Mouse (Mus musculus): ENCODE measurements around the gene Plxnb2.

The Plxnb2 gene

DNA sequence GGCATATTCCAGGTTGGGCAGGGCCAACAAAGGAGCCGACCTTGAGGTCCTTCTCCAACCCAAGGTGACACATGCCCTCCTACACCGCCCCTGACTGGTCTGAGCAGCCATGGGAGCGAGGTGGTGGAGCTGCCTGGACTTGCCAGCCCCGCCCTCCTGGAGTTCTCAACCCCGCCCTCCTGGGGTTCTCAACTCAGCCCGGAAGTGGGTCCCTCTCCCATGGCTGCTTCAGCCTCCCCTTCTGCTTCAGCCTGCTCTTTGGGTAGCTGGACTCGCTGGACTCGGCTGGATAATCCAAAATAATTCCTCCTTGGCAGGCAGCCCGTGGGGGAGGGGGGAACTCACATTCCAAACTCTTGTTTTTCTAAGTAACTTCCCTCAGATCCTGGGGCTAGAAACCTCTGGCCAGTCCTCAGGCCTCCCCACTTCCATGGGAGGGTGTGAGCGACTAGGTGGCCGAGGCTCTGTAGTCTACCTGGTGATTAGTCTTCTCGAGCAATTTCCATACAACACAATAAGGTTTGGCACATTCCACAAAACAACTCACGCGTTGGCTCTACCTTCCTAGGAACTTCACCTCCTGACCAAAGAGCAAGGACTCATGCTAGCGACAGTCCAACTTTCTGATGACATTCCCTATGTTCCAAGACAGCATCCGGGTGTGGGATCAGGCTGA is 1.5 kb downstream of the Plxnb2 start:
- DNase-seq, result peak; percentile 74

DNA sequence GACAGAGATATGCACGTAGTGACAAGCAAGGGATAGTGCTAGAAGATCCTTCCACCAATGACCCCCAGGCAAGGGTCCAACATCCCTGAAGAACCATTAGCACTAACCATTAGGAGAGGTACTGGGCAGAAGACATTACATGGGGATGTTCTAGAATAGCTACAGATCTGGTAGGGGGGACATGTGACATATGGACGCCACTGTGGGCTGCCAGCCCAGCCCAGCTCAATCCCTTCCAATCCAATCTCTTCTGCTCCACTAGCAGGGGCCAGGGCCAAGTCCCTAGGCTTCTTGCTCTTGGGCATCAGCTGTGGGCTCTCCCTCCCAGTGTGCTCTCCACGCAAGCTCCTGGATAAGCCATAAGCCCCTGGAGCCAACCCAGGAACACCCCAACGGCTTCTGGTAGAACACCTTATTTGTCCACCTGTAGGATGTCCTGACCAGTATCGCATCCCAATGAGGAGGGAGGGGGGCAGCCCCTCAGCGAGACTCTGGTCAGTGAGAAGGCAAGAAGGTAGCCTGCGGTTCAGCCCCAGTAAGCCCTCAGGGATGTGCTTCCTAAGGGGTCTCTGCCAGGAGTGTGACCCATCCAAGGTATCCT is 2.2 kb downstream of the Plxnb2 start:
- DNase-seq, result no peak

DNA sequence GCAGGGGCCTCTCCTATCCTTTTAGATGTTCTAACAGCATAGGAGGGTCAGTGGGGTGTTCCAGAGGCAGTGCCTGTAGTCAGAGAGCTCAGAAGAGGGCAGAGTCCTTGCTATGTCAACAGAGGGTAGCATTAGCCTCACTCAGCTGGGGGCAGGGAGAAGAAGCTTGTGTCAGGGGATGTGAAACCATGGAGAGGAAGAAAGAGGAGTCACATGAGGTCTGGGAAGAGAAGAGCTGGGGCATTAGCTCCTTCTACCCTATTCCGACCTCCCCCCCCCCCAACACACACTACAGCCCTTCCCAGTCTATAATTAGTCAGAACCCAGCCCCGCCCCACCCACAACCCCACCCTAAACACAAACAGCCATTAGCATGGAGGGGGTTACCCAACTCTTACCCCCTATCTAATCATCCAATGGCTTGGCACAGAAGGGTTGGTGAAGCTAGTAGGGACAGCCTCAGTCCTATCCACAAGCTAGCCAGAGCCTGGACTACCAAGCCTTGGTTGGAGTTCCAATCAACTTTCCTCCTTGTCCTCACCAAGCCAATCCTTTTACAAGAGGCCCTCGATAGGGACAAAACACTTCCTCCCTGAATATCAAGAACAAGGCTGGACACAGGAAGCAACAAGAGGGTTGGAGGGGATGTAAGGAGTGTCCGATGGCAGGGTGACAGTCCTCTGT is 2.9 kb downstream of the Plxnb2 start:
- peak; percentile 40 for DNase-seq

DNA sequence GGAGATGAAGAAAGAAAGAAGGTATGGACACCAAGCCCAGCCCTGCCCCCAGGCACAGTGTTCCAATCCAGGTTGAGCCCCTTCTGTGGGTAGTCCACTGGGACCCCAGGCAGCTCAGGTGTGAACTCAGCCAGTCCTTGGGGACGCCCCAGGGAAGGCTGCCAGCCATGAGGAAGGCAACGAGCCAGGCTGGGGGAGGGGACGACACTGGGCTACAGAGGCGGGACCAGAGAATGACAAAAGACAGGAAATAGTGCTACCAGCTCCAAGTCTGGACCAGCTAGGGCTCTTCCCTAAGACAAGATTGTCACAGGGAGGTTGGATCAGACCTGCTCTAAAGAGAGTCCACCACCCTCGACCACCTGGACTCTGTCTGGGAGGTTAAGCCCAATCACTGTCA is 3.5 kb downstream of the Plxnb2 start:
- DNase-seq, result peak; percentile 66

DNA sequence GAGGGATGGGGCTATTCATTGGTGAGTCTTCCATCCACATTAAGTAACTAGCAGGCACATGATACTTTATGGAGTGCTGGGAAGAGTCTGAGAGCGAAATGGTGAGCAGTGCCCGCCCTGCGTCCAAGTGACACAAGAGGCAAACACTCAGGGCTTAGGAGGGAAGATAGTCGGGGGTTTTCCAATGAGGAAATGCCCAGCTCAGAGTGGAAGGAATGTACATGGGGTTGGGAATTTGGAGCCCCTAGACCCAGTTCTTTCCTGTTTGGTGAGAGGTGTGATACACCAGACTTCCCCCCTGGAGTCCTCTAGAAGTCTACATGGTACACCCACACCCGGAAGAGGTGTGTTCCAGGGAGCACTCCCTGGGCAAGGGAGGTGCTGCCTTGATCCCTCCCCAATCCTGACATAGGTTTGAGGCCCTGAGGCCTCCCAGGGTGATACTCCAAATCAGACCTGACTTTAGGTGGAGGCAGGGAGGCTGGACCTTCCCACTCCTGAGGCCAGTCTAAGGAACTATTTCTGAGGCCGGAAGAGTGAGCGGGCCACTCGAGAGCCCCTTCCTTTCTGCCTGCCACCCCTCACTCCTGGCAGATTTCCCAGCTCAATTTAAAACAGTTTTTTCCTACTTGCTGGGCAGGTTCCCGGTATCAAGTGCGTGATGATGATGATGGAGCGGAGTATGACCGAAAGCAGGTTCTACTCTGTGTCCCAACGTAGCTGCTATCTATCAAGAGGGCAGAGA is 5.0 kb downstream of the Plxnb2 start:
- no peak for DNase-seq

DNA sequence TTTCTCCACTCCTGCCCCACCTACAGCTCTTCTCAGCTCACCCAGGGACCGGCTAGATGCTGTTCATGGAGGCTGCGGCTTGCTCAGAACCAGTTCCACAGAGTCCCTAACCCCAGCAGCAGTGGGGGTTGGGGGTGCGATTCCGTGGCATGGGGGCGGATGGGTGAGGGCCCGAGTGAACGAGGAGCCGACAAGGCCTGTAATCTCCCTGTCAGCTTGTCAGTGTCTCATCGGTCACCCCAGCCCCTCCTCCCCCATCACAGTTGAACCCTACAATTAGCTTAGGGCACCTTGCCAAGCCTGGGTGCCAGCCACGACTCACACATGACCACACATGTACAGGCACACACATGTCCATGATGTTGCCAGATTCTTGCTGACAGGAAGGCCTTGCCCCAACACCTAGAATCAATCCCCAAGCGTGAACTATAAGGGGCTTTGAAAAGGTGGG is 5.7 kb downstream of the Plxnb2 start:
- no peak for DNase-seq

DNA sequence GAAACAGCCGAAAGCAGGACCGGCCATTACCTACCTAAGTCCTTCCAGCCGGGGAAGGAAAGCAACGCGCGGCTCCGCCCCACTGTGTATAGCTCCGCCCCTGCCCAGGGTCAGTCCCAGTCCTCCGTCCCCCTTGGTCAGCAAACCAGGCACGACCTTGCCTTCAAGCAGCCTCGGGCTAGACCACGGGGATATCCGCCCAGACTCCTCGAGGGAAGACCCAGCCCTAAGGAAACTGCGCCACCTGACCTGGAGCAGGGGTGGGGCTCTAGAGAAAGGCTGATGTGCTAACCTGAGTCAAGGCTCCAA is 6.7 kb downstream of the Plxnb2 start:
- DNase-seq, result peak; percentile 72

DNA sequence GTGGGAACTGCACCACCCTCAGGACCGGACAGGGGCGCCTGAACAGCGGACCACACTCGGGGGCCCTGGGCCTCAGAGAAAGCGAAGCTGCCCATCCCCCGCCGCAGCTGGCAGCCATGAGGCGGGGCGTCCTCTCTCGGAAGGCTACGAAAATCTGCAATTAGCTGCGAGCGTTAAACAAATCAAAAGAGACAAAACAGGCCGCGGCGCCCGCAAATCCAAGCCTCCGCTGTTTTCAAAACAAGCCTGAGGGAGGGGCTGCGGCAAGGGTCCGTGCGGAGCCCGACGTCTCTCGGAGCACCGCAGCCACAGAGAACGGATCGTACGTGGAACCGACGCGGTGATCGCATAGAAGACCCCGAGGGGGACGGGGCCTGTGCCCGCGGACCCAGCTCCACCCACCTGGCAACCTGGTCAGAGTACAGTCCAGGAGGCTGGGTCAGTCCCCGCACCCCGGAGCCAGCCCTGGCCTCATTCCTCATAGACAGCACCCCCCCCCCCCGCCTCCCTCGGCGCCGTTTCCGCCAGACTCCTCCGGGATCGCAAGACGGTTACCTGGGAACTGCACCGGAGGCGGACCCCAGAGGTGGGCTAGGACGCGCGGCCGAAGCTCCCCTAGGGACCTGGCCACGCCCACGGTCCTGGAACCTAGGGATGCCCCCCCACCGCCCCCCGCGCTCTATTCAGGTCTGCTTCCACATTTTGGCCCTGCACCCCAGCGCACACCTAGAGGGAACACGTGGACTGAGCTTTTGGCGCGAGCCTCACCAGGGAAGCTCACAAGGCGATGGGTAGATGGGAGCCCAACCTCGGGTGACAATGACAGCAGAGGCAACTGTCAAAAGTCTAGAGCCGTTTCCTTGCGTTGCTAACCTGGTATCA is 7.3 kb downstream of the Plxnb2 start:
- peak; percentile 49 for DNase-seq

DNA sequence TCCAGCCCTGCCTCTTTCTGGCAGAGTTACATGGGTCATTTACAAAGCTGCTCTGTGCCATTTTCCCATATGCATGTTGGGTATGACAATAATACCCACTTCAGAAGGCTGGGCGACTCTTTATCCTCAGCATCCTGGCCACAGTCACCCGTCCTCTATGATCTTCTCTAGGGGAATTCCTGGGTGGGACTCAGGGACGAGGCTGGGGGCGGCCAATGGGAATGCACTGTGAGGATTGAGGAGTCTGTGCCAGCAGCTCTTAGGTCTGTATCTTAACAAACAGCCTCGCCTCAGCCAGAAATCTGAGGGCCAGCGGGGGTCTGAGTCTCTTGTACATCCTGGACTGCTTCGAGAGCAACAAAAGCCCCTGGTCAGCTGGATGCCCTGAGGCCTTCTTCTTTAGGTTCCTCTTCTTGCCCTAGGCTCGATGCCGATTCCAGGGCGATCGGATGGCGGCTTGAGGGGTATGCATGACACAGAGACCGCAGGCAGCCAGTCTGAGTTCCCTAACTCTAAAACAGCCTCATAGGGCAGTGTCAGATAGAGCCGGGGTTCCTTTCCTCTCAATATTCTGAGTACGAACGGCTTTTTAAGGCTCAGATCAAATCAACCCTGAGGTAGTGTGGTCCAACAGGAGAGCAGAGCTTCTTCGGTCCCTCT is 8.2 kb downstream of the Plxnb2 start:
- no peak for DNase-seq

DNA sequence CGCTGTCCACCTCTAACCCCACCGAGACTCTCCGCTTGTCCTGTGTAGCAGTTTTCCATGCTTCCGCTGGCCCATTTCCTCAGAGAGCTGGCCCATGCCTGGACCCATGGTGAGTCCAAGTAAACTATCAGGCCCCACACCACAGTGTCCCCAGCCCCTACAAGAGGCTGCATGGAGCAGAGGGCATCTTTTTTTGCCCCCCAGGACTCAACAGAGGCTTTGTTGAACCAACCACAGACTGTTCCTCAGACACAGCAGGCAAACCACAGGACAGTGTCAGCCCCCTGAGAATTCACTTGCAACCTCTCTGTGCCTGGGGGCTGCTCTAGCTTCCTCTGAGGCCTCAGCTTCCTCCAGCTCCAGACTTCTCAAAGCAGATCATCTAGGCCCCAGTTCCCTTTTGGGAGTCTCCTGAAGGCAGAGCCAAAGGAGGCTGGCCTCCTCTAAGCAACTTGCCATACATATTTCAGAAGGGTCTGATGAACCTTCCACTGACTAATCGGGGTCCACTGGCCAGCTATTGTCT is 9.0 kb downstream of the Plxnb2 start:
- no peak for DNase-seq

DNA sequence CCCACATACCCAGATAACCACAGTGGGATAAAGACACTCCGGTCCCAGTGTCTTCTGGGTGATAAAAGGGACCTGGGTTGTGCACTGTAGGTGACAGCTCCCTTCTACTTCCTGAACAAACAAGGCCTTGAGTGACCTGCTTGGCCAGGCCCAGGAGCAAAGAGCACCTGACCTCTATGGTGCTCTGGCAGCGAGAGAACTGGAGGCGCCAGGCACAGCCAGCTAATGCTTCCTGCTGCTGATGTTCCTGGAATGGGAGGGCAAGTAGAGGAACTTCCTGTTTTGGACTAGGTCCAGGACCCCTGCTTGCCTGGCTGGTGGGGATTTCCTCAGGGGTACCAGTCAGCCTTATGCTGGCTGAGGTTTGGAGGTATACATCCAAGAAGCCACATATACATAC is 10.5 kb downstream of the Plxnb2 start:
- DNase-seq, result peak; percentile 43

DNA sequence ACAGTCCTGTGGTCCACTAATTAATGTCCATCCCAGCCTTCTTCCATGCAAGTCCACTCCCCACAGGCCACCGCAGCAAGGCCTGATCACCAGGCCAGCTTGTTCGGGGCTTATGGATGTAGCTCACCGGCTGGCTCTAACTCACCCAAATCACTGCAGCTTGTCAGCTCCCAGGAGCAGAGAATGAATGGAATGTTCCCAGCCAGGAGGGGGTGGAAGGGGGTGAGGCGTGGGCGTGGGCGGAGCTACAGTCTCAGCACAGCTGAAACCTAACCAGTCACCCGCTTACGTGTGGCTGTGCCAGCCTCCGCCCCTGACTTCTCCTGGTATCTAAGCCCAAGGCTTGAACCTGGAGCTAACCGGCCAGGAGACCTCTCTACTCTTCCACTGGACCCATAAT is 11.2 kb downstream of the Plxnb2 start:
- peak; percentile 67 for DNase-seq

DNA sequence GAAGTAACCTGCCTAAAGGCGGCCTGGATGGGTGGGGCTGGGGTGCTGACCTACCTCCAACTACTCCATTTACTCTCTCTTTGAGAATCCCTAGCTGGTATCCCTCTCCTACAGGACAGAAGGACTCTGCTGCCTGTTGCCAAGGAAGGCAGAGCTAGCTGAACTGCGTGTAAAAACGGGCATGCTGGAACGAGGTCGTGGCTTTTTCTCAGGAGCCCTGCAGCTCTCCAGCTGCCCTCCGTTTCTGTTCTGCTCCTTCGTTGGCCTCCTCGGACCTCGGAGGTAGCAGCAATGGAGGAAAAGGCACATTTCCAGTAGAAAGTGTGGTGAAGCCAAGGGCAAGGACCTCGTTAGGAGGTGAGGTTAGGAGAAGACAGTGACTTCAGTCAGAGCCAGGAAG is 11.7 kb downstream of the Plxnb2 start:
- DNase-seq, result no peak

DNA sequence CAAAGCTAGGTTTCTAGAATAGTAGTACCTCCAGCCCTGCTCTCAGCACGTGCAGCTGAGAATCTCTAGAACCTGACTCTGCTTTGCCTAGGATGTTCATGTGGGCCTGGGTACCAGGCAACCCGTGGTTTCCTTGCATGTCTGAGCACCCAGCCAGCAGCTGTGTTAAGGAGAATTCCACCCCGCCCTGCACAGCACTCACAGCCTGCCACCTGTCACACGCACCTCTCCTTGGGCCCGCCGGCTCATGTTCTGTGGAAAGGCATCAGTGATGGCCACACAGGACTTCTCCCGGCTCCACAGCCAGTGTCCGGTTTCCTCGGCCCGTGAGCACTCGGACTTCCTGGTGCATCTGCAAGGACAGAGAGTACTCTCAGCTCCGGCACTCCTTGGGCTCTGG is 15.1 kb downstream of the Plxnb2 start:
- no peak for DNase-seq

DNA sequence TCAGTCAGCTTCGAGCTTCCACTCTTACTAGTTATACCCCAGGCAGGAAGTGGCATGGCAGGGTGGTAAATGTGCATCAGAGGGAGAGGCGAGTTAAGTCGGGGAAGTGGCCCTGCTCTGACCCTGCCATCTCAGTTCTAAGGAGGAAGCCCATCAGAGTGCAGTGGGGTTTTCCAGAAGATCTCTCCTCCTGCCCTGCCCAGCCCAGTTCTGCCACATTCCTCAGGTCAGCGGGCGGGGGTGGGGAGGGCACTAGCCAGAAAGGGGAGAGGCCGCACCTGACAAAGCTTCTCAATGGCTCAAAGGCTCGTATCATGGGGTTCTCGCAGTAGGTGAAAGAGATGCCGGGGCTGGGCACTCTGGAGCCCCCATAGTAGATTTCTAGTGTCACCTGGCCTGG is 19.2 kb downstream of the Plxnb2 start:
- no peak for DNase-seq

DNA sequence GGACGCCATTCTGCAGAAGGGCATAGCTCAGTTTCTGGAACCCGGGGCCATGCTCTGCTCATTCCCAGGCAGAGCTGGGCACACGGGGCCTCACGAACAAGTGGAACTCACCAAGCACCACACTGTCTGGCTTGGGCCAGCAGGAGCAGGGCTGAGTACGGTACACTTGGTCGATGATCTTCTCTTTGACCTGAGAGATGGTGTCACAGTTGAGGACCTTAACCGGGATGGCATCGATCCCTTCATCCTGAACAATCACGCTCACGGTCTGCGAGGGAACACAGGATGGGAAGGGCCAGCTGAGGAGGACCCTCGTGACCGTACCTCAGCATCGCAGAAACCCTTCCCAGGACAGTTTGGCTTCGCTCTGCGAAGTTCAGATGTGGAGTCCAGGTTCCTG is 22.1 kb downstream of the Plxnb2 start:
- no peak for DNase-seq

DNA sequence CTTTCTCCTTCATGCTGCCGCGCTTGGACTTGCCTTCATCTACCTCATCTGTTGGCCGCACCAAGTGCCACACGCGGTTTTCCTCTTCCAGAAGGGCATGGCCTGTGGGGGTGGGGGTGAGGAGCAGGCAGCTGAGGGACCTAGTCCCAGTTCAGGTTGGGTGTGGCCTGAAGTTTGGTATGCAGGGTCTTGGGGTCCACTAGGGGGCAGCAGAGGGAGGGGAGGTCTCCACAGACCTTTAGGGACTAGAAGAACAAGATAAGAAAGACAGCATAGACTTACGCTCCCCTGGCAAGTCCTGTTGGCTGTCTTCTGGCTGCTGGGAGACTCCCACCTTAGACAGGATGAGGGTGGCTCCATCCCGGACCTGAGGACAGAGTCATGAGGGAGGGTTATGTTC is 22.6 kb downstream of the Plxnb2 start:
- peak; percentile 73 for DNase-seq

DNA sequence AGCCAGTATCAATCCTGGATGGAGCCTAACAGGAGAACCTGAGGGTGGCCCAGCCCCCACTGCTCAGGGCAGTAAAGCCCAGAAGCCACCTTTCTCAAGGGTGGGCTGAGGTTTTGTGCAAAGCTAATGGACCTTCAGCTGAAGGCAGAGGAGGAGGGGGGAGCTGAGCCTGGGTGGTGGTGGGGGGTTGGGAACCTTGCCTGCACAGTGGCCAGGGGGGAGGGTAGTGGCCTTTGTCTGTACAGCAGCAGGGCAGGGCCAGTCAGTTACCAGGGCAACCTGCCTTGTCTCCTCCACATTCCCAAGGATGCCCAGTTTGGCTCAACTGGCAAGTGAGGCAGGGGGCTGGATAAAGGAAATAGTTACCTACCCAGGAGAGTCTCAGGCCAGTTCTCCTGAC is 28.3 kb downstream of the Plxnb2 start:
- DNase-seq, result no peak

DNA sequence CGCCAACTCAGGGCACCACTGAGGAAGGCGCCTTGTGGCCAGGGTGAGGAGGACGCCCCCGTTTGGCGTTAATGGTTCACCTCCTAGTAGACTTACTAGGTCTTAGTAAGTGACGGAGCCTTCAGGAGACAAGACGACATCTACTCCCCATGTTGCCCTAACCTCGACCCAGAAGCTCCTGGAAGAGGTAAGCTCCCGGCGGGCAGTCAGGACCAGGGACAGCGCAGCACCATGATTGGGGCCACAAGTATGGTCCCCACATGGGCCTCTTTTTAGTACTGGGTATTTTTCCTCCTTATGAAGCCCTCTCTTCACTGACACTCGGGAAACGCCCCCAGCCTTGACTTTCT is 30.6 kb downstream of the Plxnb2 start:
- peak; percentile 54 for DNase-seq

DNA sequence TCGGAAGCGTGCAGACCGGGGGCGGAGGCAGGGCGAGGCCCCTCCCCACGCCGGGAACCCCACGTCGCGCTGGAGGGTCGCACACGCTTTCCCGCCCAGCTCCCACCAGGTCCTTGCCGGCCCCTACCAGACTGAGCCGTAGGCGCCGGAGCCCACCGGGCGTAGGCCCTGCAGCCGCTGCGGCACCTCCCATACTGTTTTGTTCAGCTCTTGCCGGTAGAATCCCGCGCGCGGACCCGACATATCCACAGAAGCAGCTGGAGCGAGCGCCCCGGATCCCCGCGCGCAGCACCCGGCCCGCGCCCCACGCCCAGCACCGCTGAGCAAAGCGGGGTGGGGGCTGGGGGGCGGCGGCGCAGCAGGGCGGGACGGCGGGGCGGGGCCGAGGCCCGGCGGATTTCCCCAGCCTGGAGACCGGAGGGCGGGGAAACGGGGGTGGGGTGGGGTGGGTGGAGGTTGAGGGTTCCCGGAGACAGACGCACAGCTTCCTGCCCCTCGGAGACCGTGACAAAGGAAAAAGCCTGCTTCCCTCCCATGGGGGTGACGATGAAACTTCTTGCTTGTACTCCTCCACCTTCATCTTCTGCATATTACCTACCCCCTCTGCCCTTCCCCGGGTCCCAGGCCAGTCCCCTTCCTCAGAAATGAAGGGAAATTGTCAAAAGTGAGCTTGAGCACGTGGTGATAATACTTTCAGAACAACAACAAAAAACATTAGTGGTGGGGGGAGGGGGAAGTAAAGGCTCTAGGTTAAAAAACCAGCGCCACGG is 31.1 kb downstream of the Plxnb2 start, which contains the start of gene Mapk11:
Gene Mapk11 (minus strand): TSS at position 358 of the 770 bp plus-strand sequence.
- peak; percentile 54 for DNase-seq

Data from liver (tissue).